In the genomic region with DNA sequence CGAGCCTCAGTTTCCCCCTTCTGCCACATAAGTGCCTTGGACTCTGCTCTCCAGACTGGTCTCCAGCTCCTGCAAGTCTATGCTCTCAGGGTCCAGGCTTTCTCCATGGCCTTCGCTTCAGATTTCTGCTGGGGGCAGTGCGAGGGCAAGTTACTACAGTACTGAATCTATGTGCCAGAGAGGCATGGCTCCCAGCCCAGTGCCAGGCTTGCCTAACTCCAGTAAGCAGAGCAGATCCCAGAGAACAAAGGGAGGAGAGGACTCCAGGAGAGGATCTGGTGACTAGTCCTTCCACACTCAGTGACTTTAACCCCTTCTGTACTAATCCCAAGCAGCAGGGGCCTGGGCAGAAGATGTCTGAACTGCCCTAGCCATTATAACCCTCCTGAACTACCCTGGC, we compare ENCODE assay signal across 16 mouse cellular contexts. TPM values are rescaled to one million over a fixed set of nuclear protein-coding genes. Genes with fewer than 3 reads are reported as not detected.
DNase-seq lines count a peak whose midpoint lies in the region; ATAC-seq lines count a peak whose summit lies in the region.
"Had no signal": no experiment of that assay in that cellular context is flagged by ENCODE, and none has a peak within 500 bp of the region (broad histone marks: within the 10 kb centered on the region; RNA-seq: fewer than 3 reads in every experiment).

No protein-coding gene starts in this region.

- ATAC-seq in kidney, embryonic 16.5 days (ENCODE audit: low FRiP score, low TSS enrichment): no peak
- ATAC-seq in erythroblast, adult 5-6 weeks (replicated peaks; ENCODE audit: low FRiP score, poor library complexity, severe bottlenecking): no peak
- ATAC-seq: liver, embryonic 12.5 days had no signal

- no peaks in the 10 kb centered on the region for H3K36me3 ChIP-seq in kidney, embryonic 16.5 days (ENCODE audit: insufficient read depth, low read length)
- H3K36me3 ChIP-seq: liver, embryonic 12.5 days; midbrain, embryonic 12.5 days had no signal

- H3K27ac ChIP-seq in kidney, embryonic 16.5 days (ENCODE audit: low read length): no peak overlapping the region
- H3K27ac ChIP-seq: heart, adult 2 months; left cerebral cortex, adult 2 months; liver, embryonic 12.5 days; midbrain, embryonic 12.5 days had no signal

- H3K4me2 ChIP-seq in kidney, embryonic 16.5 days (replicated peaks; ENCODE audit: low read depth, low read length): no peak overlapping the region
- H3K4me2 ChIP-seq: liver, embryonic 12.5 days; midbrain, embryonic 12.5 days had no signal

- H3K9me3 ChIP-seq in kidney, embryonic 16.5 days (ENCODE audit: low read length): no peaks in the 10 kb centered on the region
- H3K9me3 ChIP-seq: liver, embryonic 12.5 days; midbrain, embryonic 12.5 days had no signal

- H3K4me3 ChIP-seq in kidney, embryonic 16.5 days (ENCODE audit: low read length): no peak overlapping the region
- H3K4me3 ChIP-seq: erythroblast, embryonic 14.5 days; heart, adult 2 months; left cerebral cortex, adult 2 months; liver, embryonic 12.5 days; midbrain, embryonic 12.5 days; myocyte had no signal

- 85% methylated on average over 3 of the region's 3 CpGs for WGBS in kidney, embryonic 16.5 days

- DNase-seq in cerebellum, adult 18-20 months: peak; percentile 68 to 76
- DNase-seq in cerebellum, adult 9-10 months: no peak
- no peak for DNase-seq in kidney, adult 9 months
- DNase-seq in adrenal gland, postnatal 10 days: peak; percentile 71
- DNase-seq in cerebellum, postnatal 25 days: peak; percentile 67 to 81
- DNase-seq in left cerebral cortex, adult 8-10 months (ENCODE audit: low spot score in 2 of 2): no peak
- DNase-seq: B cell, adult 2 months; thymus, adult 18-20 months had no signal

- no peaks in the 10 kb centered on the region for H3K27me3 ChIP-seq in kidney, embryonic 16.5 days (ENCODE audit: insufficient read depth, low read length)
- H3K27me3 ChIP-seq: liver, embryonic 12.5 days; midbrain, embryonic 12.5 days had no signal

- 0 out of 2 replicates have a peak overlapping the region, but pooled peaks have one; percentile 8 for H3K9ac ChIP-seq in kidney, embryonic 16.5 days (replicated peaks; ENCODE audit: low read length)
- H3K9ac ChIP-seq: liver, embryonic 12.5 days; midbrain, embryonic 12.5 days had no signal

- H3K4me1 ChIP-seq in kidney, embryonic 16.5 days (ENCODE audit: insufficient read depth, low read length): peaks cover 10% of the 10 kb centered on the region; the same call in 1 of the 2 replicates
- H3K4me1 ChIP-seq: liver, embryonic 12.5 days; midbrain, embryonic 12.5 days had no signal

RNA-seq across cellular contexts. Expression of a gene that starts 28.3 kb away (rescaled TPM):
- 0.06 and 0.11 TPM in 2 replicates for polyA plus RNA-seq in kidney, embryonic 16.5 days (2015; fragmentation: Nextera tagmentation; extraction: Ambion mirVana)
- total RNA-seq in adrenal gland, postnatal 10 days (2021): under 1 TPM; 0.03 to 0.09 TPM
- total RNA-seq in erythroblast, adult 5-6 weeks (2015; ENCODE audit: low replicate concordance): not detected in 2 replicates
- not detected in 2 replicates for total RNA-seq in erythroblast, adult 5-6 weeks (2017; ENCODE audit: low replicate concordance)
- under 1 TPM; 0.16 to 0.32 (median 0.19) TPM for total RNA-seq in left cerebral cortex, adult 8-10 months (2022)
- polyA plus RNA-seq: erythroblast, embryonic 14.5 days; liver, embryonic 12.5 days had no signal

RNA-seq across cellular contexts. Expression of a gene that starts 58.3 kb away (rescaled TPM):
- 1,474 and 1,572 TPM in 2 replicates for polyA plus RNA-seq in kidney, embryonic 16.5 days (2015; fragmentation: Nextera tagmentation; extraction: Ambion mirVana)
- total RNA-seq in adrenal gland, postnatal 10 days (2021): 1,000 to 10,000 TPM; 2,122 to 2,491 TPM
- total RNA-seq in erythroblast, adult 5-6 weeks (2015; ENCODE audit: low replicate concordance): 1.7 TPM in 2 replicates
- 0.85 and 0.98 TPM in 2 replicates for total RNA-seq in erythroblast, adult 5-6 weeks (2017; ENCODE audit: low replicate concordance)
- total RNA-seq in left cerebral cortex, adult 8-10 months (2022): 100 to 1,000 TPM; 217 to 328 (median 260) TPM

Comparison
In these comparisons a context has a peak if more than half of its experiments do, and no peak if none do; other contexts are left out.
1. DNase-seq: peak in cerebellum, adult 18-20 months (2 of 2), adrenal gland, postnatal 10 days (single experiment) and cerebellum, postnatal 25 days (2 of 2); none in cerebellum, adult 9-10 months (single experiment), kidney, adult 9 months (single experiment) and left cerebral cortex, adult 8-10 months (0 of 2).
2. RNA of a gene that starts 58.3 kb away (total RNA-seq): 2,122 to 2,491 TPM in adrenal gland, postnatal 10 days and 217 to 328 TPM in left cerebral cortex, adult 8-10 months; 0.85 to 1.7 TPM in erythroblast, adult 5-6 weeks; every median in the first group is over 10 times any median in the second.